Mouse (Mus musculus) T-helper 2 cell (primary cell): Measurements from ENCODE around the gene Csnk1e.

Experiments
- in situ Hi-C: fragments of 300-600 bp; cut with MboI, MseI; formaldehyde crosslinking; loops from one replicate; pipeline ENCODE4 v1.15.1; 2025; ENCODE audit warnings: high pct_unique_total_duplicates

The Csnk1e gene

DNA sequence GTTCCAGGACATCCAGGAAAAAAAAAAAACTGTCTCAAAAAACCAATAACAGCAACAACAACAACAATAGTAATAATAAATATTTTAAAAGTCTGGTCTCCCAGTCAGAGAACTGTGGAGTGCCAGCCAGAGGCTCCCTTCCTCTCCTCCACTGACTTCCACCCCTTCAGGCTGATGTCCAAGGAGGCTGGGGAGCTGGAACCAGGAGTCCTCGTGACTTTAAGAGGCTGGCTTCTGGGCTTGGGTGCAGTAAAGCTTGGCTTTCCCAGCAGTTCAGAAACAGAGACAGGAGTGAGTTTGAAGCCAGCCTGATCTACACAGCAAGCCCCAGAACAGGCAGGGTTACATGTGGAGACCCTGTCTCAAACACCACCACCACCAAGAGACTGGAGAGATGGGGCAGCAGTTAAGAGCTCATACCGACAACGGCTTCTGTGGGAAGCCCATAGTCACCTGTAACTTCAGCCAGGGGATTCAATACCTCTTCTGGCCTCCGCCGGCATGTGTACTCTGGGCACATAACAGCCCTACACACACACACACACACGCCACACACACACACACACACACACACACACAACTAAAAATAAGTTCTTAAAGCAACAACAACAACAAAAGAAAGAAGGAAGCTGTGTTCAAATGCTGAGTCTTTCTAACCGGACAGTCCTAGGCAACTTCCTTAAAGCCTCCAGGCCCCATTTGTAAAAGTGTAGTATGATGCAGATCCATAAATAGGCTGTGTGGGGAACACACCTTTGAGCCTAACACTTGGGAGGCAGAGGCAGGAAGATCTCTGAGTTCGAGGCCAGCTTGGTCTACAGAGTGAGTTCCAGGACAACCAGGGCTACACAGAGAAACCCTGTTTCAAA is 9.3 kb downstream of the Csnk1e start:
- in situ Hi-C loops: no loop called here

DNA sequence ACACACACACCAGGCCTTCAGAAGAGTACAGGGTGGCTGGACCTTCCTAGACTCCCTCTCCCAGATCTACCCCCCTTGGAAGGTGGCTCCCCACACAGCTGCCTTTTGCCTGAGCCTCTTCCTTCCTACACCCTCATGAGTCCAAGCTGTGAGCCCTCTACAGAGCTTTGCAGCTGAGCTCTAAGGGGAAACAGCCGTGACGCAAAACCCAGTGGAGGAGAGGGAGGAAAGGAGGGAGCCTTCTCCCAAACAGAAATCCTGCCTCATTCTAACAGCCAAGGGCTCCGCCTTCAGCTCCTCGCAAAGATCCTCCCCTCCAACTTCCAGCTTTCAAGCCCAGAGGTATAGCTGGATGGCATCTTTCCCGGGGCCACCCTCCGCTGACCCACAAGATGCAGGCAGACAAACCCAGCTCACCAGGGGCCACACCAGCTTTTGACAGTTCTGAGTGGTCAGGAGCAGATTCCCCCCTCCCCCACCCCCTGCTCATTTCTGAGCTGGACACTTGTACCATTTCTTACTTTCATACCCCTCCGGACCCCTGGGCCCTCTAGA is 11.4 kb downstream of the Csnk1e start:
- in situ Hi-C loops: loop anchor here (5.0 kb wide), 1 partner anchor 42 kb away; the partner anchor contains the start of gene Tmem184b

GRCm38 (mm10) chr15:79442961-79443518 is 12.3 kb downstream of the Csnk1e start:
- in situ Hi-C loops: loop anchor here (5.0 kb wide), 1 partner anchor 41 kb away; the partner anchor contains the start of gene Tmem184b

DNA sequence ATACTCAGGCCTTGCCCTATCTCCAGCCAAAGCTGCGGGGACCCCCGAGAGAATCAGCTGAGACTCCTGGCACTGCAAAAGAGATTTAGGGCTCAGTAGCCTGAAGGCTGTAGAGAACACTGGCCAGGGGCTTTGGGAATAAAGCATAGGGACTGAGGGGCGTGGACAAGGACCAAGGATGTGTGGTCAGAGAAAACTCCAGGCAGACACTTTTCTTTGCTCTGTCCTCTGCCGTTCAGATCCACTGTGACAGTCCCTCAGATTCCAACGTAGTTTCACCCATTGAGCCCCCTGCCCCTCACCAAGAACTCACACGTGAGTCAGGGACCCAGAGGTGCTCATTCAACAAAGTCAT is 13.1 kb downstream of the Csnk1e start:
- in situ Hi-C loops: loop anchor here (5.0 kb wide), 1 partner anchor 40 kb away; the partner anchor contains the start of gene Tmem184b

- in situ Hi-C loops: loop anchor here (5.0 kb wide), 1 partner anchor 39 kb away; the partner anchor contains the start of gene Tmem184b
These were observed 13.8 kb downstream of the Csnk1e start for GRCm38 (mm10) chr15:79441331-79442256.

GRCm38 (mm10) chr15:79440651-79441330 is 14.6 kb downstream of the Csnk1e start:
- in situ Hi-C loops: loop anchor here (5.0 kb wide), 1 partner anchor 38 kb away; the partner anchor contains the start of gene Tmem184b

DNA sequence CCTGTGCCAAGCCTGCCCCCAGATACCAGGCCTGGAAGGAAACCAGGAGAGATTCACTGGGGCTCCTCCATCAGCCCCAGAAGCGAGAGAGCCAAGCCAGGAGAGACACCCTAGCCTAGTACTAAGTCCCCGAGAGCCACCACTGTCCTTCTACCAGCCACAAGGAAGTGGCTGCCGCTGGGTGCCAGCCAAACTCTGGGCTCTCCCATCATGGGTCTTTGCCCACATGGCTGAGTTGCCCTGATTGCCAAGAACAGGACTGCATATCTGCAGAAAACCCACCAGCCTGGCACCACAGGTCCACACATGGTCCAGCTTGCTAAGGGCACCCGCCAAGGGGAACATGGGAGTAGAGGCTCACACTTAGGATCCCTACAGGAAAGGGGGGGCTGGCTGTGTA is 15.1 kb downstream of the Csnk1e start:
- in situ Hi-C loops: loop anchor here (5.0 kb wide), 1 partner anchor 38 kb away; the partner anchor contains the start of gene Tmem184b

- in situ Hi-C loops: no loop called here
These were observed 16.0 kb downstream of the Csnk1e start for GRCm38 (mm10) chr15:79439386-79439785.

DNA sequence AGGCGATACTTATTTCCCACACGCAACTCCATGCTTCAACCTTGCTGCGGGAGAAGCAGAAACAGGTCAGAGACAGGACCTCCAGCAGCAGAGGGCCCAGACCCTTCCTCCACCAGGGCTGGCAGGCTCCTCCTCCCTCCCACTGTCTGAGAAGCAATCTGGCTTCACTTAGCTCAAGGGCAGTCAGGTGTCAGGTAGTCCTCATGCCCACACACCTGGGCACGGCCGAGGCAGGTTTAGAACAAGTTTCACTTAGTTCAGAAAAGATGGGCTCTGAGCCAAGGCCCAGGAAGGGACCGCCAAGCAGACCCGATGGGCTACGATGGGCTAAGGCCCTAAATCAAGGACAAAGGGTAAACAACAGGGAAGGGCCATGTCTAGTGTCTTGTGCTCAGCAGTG is 16.6 kb downstream of the Csnk1e start:
- in situ Hi-C loops: no loop called here

- in situ Hi-C loops: no loop called here
These were observed 17.1 kb downstream of the Csnk1e start for GRCm38 (mm10) chr15:79438209-79438810.

DNA sequence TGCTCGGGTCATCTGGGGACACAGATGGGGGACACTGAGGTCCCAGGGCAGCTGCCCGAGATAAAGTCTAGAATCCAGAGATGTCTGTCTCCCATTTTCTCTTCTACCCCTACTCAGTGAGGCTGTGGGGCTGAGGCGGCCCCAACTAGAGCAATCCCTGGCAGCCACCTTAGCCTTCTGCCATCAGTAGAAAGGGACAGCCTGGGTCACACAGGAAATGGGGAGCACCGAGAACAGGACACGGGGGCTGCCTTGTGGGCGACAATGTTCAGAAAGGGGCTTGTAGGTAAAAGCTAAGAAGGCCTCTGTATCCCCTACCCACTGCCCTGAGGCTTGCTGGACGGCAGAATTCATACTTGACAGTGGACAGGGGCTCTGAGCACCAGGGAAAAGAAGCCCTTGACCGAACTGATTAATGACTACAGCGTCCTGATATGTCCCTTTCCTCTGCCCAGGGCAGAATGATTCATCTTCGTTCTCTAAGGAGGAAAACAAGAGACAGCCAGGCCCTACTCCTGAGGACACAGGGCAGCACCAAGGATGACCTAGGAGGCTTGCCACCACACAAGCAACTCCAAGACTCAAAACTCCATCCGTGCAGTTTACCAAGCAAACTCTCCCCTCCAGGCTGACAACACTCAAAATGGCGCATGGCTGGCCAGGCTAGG is 17.7 kb downstream of the Csnk1e start:
- in situ Hi-C loops: no loop called here

DNA sequence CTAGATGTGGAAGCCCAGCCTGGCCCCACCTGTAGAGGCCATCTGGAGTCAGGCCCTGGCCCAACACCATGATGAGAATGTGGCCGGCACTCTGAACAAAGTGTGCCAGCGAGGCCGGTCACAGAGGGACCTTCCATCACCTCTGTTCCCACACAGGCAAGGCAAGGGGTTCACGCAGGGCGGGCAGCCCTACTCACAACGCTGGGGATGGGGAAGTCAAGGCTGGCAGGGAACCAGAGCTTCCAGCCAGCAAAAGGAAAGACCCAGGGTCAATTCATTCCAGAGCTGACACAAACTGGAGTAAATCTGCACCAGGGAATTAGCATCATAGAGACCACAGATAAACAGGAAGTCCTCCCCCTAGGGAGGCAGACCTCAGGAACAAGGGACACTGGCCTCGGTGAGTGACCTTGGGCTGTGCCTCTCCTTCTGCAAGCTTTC is 18.9 kb downstream of the Csnk1e start:
- in situ Hi-C loops: no loop called here

- in situ Hi-C loops: no loop called here
These were observed 20.1 kb downstream of the Csnk1e start for GRCm38 (mm10) chr15:79435191-79435671.

DNA sequence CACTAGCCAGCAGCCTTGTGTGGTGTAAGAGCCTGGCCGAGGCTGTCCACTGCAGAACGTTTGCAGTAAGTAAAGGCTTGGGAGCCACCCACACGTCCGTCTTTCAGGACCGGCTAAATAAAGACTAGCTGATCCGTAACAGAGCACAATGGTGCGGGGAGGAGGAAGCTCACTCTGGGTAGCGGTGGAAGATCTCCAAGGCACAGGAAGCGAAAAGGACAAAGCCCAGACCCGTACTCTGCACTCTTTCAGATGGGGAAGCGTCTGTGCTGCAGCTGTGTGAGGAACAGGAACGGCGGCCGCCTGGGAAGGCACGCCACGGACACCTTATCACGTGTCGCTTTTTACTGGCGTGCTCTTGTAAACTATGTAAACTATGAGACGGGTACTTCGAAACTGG is 22.5 kb downstream of the Csnk1e start:
- in situ Hi-C loops: no loop called here

DNA sequence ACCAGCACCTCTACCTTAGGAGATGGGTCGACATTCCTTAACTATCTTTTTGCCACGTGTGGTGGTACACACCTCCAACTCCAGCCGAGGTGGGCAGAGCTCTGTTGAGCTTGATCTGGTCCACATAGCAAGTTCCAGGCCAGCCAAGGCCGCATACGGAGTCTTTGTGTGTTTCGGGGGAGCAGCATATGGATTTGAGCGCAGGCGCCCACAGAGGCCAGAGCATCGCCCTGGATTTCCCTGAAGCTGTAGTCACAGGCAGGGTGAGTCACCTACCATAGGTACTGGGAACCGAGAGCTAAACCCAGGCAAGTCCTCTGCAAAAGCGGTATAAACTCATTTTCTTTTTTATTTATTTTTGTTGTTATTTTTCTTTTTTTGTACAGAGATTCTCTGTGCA is 23.0 kb downstream of the Csnk1e start:
- in situ Hi-C loops: no loop called here

DNA sequence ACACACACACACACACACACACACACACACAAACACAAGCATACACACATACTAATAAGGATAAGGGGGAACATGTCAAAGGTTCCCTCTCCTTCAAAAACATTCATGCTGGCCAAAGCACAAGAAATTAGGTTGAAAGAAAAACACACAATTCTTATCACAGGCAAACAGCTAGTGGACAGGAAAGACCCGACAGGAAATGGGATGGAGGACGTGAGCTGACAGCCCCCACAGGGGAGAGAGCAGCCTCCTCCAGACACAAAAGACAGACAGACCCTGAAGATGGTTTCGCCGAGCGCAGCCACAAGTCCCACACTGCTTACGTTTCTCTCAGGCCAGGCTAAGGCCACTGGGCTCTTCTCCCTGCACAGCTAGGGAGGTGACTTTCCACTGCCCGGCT is 23.4 kb downstream of the Csnk1e start:
- in situ Hi-C loops: no loop called here

DNA sequence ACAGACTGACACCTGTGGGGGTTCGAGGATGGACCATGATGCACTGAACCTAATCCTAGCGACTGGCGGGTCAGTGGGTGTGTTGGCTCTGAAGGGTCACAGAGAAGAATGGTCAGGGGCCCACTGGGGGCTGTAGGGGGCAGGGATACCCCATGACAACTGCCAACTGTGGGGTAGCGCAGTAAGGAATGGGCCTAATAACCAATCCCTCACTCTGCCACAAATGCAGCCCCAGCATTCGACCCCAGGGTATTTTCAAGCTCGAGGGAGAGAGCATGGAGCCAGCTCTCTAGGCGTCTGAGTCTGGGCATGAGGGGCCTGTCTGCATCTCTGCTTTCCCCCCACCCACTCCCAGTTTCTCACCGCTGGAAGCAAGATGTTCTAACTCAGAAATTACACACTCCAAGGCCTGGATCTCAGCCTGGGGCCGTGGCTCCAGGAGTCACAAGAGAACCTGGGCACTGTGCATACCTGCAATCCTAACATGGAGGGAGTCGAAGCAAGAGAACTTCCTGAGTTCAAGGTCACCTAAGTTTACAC is 24.8 kb downstream of the Csnk1e start:
- in situ Hi-C loops: no loop called here

- in situ Hi-C loops: no loop called here
These were observed 25.4 kb downstream of the Csnk1e start for GRCm38 (mm10) chr15:79429994-79430393.

GRCm38 (mm10) chr15:79429527-79429926 is 25.8 kb downstream of the Csnk1e start:
- in situ Hi-C loops: no loop called here
